Mouse (Mus musculus) frontal cortex, postnatal 25 days (tissue): ENCODE measurements around the gene Kcna10.
A peak's percentile ranks its signal among the peaks of the same experiment; 100 is the strongest.

Experiments
- DNase-seq, 2 experiments: peaks; one replicate each; pipeline ENCODE4 v3.0.0; 2022; ENCODE audit warnings: low spot score in 2 of 2

The Kcna10 gene

DNA sequence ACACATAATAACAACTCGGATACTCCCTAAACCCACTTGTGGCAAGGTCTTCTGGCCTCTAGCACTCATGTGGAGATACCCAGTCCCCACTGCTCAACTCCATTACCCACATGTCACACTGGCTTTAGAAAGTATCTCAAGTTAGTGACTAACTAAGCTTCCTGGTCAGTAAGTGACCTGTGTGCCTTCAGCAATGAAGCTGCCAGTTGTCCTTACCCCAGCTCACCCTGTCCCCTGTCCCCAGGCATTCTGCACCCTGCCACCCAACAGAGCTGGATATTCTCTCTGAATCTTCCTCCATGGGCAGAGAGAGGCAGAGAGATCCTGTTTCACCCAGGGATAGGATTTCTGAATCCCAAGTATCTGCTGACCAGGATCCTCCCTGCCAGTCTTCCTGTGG lies at the start of gene Kcna10:
Gene Kcna10, plus strand, starts transcription at position 301 of the 400 bp plus-strand sequence.
- DNase-seq, result no peak

- DNase-seq, result no peak
Measured at GRCm38 (mm10) chr3:107134457-107134856, 48.4 kb upstream of the Kcna10 start.

GRCm38 (mm10) chr3:107147126-107147525 lies 35.7 kb upstream of the Kcna10 start:
- no peak for DNase-seq

- no peak for DNase-seq
Measured at GRCm38 (mm10) chr3:107149006-107149405, 33.9 kb upstream of the Kcna10 start.

GRCm38 (mm10) chr3:107150469-107150868 lies 32.4 kb upstream of the Kcna10 start:
- DNase-seq, result no peak

DNA sequence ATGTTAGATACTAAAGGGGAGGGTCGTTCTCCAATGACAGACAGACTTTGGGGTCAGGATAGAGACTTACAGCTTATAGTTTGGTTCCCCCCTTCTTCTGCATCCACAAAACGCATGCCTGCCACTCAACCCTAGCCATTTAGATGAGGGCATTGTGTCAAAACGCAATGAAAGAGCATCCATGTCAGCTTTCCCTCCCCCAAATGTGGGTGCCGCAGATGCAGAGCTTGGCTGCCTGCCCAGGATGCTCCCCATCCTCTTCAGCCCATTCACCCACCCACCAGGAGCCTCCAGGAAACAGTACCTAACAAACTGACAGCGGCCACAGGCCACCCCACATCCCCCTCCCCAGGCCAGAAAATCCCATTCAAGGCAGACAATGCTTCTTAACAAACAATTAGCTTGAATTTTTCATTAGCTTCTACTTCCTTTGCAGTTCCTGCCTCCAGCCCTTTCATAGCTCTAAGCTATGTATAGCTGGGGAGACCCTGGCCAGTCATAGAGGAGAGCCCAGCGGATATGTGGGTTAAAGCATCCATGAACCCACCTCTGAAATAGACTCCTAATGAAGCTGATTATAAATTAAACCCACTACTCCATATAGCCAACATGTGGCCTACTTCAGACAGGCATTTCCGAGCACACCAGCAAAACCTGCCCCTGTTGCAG lies 31.9 kb upstream of the Kcna10 start:
- no peak for DNase-seq

GRCm38 (mm10) chr3:107153772-107154655 lies 28.8 kb upstream of the Kcna10 start:
- DNase-seq, result no peak

- DNase-seq, result no peak
Measured at GRCm38 (mm10) chr3:107158856-107159255, 24.0 kb upstream of the Kcna10 start.

DNA sequence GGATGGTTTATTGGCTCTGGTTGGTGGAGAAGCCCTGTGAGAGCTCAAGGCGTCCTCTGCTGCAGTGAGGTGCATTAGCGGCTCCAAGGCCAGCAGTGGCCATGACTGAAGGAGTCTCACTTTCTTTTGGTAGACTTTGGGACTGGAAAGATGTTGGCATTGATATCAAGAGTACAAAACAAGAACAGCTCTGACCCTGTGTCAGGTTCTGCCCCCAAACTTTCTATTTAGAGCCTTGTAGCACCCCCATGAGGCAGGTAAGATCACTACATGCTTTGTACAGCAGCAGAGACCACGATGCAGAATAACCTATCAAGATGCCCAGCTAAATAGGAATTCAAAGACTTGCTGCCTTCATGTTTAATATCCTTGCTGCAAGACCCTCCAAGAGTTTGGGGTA lies 23.4 kb upstream of the Kcna10 start:
- no peak for DNase-seq

GRCm38 (mm10) chr3:107159859-107160324 lies 23.0 kb upstream of the Kcna10 start:
- peak in 1 of 2 experiments; percentile 32 for DNase-seq

DNA sequence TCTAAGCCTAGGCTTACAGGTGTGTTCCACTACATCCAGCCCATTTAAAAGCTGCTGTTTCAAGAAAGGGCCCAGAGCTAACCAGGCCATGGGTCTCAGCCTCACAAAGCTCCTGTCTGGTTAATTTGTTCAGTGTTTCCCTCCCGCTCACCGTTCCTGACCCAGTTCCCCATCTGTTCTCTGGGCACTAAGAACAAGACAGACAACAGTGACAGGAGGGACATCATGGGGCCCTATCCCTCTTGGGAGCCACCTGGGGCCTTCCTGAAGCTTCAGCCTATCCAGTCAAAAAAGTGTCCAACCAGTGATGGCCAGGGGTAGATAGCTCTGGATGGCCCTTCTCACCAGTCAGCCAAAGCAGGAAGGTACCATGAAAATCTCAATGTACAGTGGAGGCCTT lies 20.1 kb upstream of the Kcna10 start:
- DNase-seq, result no peak

DNA sequence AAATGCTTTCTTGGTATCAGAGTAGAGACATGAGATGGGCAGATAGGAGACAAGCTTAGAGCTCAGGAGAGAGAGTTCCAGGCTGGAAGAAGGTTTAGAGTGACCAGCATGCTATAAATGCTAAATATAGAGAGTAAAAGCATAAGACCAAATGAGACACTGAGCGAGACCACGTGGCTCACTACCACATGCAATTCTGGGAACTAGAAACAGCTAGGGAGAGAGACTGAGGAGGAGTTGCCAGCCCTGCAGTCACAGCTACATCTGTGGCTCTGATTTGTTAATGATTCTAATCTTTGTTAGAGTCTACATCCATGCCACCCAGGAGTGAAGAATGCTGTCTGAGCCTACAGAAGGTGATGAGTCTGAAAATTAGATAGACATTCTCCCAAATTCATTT lies 13.3 kb upstream of the Kcna10 start:
- DNase-seq, result no peak

DNA sequence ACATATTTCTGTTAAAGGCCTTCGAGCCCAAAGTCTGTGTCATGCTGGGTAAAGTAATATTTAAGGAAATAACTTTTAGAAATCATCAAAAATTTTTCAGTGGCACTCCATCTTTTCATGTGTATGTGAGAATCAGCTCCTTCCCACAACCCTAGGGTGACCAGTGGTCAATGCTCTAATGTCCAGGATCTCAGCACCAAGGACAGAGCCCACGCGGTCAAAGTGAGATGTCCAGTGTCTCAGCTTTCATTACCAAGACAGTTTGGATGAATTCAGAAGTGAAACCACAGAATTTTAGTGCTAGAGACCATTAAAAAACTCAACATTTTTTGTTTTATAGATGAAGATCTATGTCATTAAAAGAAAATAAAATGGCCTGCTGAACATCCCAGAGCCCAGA lies 10.9 kb upstream of the Kcna10 start:
- DNase-seq, result no peak

- DNase-seq, result no peak
Measured at GRCm38 (mm10) chr3:107172556-107172955, 10.3 kb upstream of the Kcna10 start.

GRCm38 (mm10) chr3:107175486-107175885 lies 7.4 kb upstream of the Kcna10 start:
- DNase-seq, result no peak

- no peak for DNase-seq
Measured at GRCm38 (mm10) chr3:107176501-107176900, 6.4 kb upstream of the Kcna10 start.

- no peak for DNase-seq
Measured at GRCm38 (mm10) chr3:107180860-107181259, 2.0 kb upstream of the Kcna10 start.

DNA sequence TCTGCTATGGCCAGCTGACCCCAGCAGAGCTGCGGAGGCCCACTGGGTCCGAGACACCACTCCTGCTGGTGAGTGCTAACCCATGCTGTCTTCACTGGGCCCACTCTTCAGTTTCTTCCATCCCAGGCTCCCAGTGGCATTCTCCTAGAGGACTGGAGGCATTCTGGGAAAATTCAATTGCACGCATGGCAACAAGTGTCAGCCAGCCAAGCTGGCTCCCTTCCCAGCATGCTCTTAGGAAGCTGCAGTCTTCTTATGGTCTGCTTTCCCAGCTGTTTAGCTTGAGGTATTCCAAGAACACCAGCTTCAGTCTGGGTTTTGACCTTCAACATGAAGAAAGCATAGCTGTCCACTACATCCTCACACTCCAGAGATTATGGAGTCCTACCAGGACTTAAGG lies 322 bp downstream of the Kcna10 start:
- DNase-seq, result no peak

DNA sequence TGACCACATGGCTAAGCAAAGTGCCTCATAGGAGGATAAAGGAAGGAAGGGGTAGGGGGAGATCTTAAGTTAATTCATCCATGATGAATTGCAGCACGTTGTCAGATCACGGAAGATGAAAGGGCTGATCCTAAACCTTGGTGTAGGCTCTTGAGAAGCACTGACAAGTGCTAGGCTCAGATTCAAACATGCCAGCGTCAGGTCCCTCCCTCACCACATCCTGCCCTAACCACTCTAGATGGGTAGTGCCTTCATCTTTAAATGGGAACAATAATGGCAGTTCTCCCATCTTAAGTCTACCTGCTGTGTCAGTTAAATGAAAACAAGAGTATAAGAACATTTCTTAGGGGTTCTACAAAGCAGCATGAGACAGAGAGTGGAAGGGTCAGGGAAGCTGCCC lies 2.7 kb downstream of the Kcna10 start:
- DNase-seq, result no peak

DNA sequence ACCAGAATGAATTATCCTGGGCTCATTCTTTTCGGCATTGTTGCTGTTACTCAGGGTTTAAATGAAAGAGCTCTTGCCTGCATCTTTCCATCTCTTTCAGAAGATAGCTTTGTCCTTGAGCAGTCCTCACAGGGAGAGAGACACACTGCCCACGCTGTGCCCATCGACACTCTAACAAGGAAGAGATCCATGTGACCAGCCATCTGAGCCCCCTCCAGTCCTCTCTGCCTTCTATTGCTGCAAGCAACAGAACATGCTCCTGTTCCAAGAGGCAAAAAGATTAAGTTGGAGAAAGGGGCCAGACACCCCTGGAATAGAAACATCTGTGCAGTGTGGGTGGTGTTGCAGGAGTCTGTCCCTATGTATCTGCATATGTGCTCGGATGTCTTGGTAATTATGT lies 4.2 kb downstream of the Kcna10 start:
- no peak for DNase-seq

- peak; percentile 45 to 59 for DNase-seq
Measured at GRCm38 (mm10) chr3:107188226-107188899, 5.5 kb downstream of the Kcna10 start.
